Mouse (Mus musculus) lung, adult 2 months (tissue): ENCODE results near the gene Actl6b. TPM values are rescaled to one million over a fixed set of nuclear protein-coding genes. Genes with fewer than 3 reads are reported as not detected.

Experiments
- DNase-seq: peaks from one replicate; pipeline ENCODE4 v3.0.0; 2022
- H3K4me1 ChIP-seq: fragments of 200-500 bp; 2 replicates; pipeline ENCODE4 v1.6.1; 2011; ENCODE audit warnings: low read length; ENCODE audit not compliant: control insufficient read depth, insufficient read depth
- H3K4me3 ChIP-seq: fragments of 200-500 bp; replicated peaks from 2 replicates; pipeline ENCODE3; 2011; ENCODE audit warnings: low read depth, mild to moderate bottlenecking, control low read depth, low read length; ENCODE audit errors: extremely low read depth
- CTCF ChIP-seq: fragments of 200-500 bp; IDR thresholded peaks from 2 replicates; pipeline ENCODE4 v1.5.1; 2011; ENCODE audit warnings: mild to moderate bottlenecking, low read length, control low read depth; ENCODE audit not compliant: insufficient read depth
- POLR2A ChIP-seq: fragments of 200-500 bp; IDR thresholded peaks from 2 replicates; pipeline ENCODE4 v1.6.1; 2011; ENCODE audit warnings: low read depth, mild to moderate bottlenecking, control low read depth, low read length, borderline replicate concordance; ENCODE audit errors: extremely low read depth
- WGBS: fragments of 180-500 bp; shearing (Covaris S2); methylation state at CpG from one replicate; pipeline ENCODE4 v1.1.7; 2018; 5-methylcytosine and 5-hydroxymethylcytosine counted together
- polyA plus RNA-seq: library from polyadenylated mRNA; depleted of rRNA; stranded (reverse); fragments of >200 nt; gene quantifications from 2 replicates; pipeline ENCODE4 v1.2.3, GENCODE M21; 2012

The Actl6b gene
- polyA plus RNA-seq, 1 experiment, result not detected

DNA sequence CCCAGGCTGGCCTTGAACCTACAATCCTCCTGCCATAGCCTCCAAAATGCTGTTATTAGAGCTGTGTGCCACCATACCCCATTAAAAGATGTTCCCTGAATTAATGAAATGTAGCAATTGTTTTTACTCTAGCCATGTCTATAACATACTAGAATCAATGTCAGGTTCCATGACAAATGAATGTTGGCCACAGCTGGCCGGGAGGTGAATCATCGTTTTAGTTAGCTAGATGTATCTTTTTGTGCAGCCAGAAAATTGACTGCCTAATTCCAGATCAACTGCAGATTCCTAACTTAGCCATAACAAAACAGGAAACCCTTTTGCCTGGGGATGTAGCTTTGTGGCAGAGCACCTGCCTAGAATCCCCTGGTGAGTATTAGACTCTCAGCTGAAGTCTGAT, 3.5 kb upstream of the Actl6b start:
- TF ChIP-seq CTCF (no peak), POLR2A (no peak)
- DNase-seq, result no peak
- no peak overlapping the region for H3K4me3 ChIP-seq
- no peaks in the 10 kb centered on the region for H3K4me1 ChIP-seq
- 64% methylated on average over 2 of the region's 2 CpGs for WGBS

DNA sequence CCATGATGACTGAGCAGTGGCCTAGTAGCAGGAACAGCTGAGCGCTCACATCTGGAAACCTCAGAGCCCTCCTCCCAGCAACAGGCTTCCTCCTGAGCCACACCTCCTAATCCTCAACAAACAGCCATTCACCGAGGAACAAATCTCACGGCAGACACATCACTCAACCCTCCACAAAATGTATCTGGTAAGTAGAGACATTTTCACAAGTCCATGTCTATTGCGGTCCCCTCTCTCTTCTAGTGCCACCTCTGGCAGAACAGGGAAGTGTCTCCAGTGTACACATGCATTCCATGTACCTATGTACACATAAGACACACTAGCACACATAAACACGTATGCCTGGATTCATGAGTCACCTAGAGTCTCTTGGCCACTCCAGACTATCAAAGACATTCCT, 2.2 kb upstream of the Actl6b start:
- no peak for DNase-seq
- TF ChIP-seq CTCF, result no peak
- no peak for TF ChIP-seq POLR2A
- no peaks in the 10 kb centered on the region for H3K4me1 ChIP-seq
- H3K4me3 ChIP-seq, result no peak overlapping the region
- 63% methylated on average over 5 of the region's 5 CpGs for WGBS

DNA sequence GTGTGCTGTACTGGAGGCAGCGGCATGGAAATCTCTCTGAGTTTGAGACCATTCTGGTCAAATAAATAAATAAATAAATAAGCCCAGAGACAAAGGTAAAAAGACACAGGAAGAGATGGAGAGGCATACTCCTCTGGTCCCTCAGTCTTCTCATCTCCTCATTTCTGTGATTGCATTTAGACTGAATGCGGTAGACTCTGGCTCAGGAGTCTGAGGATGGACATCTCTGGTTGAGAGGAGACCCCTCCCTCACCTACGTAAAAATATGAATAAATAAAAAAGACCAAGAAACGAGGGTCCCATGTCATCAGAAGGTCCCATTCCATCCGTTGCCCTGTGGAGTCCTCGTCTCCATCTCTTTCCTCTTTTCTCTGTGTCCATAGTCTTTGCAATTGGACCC, 317 bp upstream of the Actl6b start:
- no peak for DNase-seq
- H3K4me1 ChIP-seq, result no peaks in the 10 kb centered on the region
- no peak overlapping the region for H3K4me3 ChIP-seq
- 22% methylated on average over 6 of the region's 6 CpGs for WGBS
- TF ChIP-seq POLR2A (no peak), CTCF (no peak)

GRCm38 (mm10) chr5:137553898-137554297, 581 bp downstream of the Actl6b start:
- DNase-seq, result no peak
- Histone ChIP-seq H3K4me3 (no peak overlapping the region), H3K4me1 (no peaks in the 10 kb centered on the region)
- TF ChIP-seq CTCF (no peak), POLR2A (no peak)
- WGBS, result 41% methylated on average over 11 of the region's 11 CpGs

DNA sequence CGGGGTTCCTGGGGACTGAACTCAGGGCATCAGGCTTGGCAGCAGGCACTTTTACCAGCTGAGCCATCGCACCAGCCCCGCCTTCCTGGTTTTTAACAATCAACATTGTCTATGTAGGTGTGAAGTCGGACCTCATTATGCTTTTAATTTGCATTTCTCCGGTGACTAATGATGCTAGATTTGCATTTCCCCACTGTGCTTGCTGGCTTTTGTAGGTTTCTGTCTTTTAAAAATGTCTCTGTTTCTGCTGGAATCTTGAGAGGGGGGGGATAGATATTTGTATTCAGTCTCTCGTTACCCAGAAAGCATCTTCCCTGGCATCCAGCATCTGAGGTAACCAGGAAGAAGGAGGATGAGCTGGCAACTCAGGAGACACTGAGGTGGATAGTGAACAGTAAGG, 8.2 kb downstream of the Actl6b start:
- no peak for TF ChIP-seq CTCF
- no peak for TF ChIP-seq POLR2A
- no peaks in the 10 kb centered on the region for H3K4me1 ChIP-seq
- no peak for DNase-seq
- H3K4me3 ChIP-seq, result no peak overlapping the region
- WGBS, result 63% methylated on average over 6 of the region's 6 CpGs

GRCm38 (mm10) chr5:137562965-137563364, 9.6 kb downstream of the Actl6b start:
- no peak for TF ChIP-seq POLR2A
- TF ChIP-seq CTCF, result no peak
- WGBS, result 63% methylated on average over 10 of the region's 10 CpGs
- no peak for DNase-seq

DNA sequence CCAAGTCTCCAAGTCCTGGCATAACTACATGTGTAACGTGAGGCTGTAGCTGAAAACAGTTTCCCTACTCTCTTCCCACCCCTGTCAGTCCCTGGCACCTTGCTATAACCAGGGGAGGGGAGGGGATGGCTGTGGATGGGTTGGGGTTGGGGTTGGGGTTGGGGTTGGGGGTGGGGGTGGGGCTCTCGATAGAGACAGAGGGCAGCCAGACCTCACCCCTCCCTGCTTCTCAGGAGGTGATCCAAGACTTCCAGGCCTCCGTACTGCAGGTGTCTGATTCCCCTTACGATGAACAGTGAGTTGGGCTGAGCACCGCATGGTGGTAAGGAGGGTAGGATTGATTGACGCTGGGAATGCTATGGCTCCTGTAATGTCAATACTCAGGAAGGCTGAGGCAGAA, 12.4 kb downstream of the Actl6b start:
- TF ChIP-seq CTCF, result no peak
- TF ChIP-seq POLR2A, result no peak
- no peak for DNase-seq
- WGBS, result 65% methylated on average over 6 of the region's 6 CpGs
- Histone ChIP-seq H3K4me1 (no peaks in the 10 kb centered on the region), H3K4me3 (no peak overlapping the region)

More at GRCm38 (mm10) chr5:137562965-137563364, 9.6 kb downstream of the Actl6b start:
- H3K4me1 ChIP-seq, result no peaks in the 10 kb centered on the region
- H3K4me3 ChIP-seq, result no peak overlapping the region

DNA sequence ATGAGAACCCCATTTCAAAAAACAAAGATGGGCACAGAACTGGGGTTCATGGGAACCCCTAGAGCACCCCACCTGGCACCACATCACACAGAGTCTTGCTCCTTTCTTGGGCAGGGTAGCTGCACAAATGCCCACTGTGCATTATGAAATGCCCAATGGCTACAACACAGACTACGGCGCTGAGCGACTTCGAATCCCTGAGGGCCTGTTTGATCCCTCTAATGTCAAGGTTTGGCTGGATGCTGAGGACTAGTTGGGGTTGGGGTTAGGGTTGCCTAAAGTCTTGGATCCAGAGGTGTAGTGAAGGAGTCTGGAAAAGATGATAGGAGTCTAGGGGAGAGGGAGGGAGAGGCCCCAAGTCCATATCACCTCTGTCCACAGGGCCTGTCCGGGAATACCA, 13.1 kb downstream of the Actl6b start:
- TF ChIP-seq CTCF (no peak), POLR2A (no peak)
- H3K4me3 ChIP-seq, result no peak overlapping the region
- WGBS, result 90% methylated on average over 5 of the region's 5 CpGs
- DNase-seq, result no peak
- no peaks in the 10 kb centered on the region for H3K4me1 ChIP-seq

DNA sequence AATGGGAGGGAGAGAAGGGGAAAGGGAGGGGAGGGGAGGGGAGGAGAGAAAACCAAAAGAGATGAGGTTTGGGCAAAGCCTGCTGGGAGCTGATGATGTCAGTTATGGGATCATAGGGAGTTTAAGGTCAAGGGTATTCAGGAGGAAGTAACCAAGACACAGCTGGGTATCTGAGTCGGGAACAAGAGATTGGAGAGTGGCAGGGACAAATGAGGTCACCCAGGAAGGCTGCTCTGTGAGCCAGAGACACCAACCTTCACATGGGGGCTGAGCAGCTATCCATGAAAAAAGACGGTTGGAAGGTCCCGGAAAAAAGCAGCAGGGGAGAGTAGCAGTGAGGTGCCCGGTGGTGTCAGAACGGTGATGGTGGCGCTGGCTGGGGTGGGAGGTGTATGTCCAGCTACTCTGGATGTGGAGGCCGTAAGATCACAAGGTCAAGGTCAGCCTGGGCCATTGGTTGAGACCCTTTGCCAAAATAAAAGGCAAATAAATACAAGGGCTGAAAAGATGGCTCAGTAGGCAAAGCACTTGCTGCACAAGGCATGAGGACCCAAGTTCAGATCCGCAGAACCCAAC, 15.0 kb downstream of the Actl6b start:
- Histone ChIP-seq H3K4me3 (no peak overlapping the region), H3K4me1 (no peaks in the 10 kb centered on the region)
- TF ChIP-seq POLR2A (no peak), CTCF (no peak)
- DNase-seq, result no peak
- 75% methylated on average over 8 of the region's 8 CpGs for WGBS

DNA sequence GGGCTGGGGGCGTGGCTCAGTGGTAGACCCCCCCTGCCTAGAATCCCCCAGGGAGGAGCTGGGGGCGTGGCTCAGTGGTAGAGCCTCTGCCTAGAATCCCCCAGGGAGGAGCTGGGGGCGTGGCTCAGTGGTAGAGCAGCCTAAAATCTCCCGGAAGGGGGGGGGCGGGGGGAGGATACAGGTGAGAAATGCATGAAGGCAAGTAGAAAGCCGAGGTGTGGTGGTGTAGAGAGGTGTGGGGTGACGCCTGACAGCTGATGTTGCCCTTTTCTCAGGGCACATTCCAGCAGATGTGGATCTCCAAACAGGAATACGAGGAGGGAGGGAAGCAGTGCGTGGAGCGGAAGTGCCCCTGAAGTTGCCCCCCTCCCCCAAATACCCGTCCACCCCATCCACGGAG, 15.7 kb downstream of the Actl6b start:
- 51% methylated on average over 12 of the region's 12 CpGs for WGBS
- no peak for DNase-seq
- H3K4me3 ChIP-seq, result no peak overlapping the region
- no peaks in the 10 kb centered on the region for H3K4me1 ChIP-seq
- TF ChIP-seq POLR2A (no peak), CTCF (no peak)
